Mouse (Mus musculus): ENCODE results near the gene Scube1. TPM values are rescaled to one million over a fixed set of nuclear protein-coding genes. Genes with fewer than 3 reads are reported as not detected.

The Scube1 gene
- total and polyA plus RNA-seq, 3 experiments = not detected

DNA sequence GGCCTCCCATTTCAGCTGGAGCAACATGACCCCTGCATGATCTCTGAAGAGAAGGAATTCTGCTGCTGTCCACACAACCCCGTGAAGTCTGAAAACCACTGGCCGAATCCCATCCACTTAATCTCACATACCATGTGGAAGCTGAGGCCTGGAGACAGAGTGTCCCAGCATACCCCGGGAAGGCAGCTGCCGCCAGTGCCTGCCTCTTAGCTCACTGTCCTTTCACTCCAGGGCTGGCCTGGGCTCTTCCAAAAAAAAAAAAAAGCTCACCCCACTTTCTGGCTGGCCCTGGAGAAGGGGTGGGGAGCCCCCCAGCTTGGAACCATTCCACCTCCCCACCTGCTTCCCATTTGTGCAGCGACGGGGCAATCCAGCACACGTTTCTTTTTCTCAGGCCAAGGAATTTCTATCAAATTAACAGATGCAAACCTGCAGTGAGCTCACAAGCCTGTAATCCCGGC is 32.9 kb downstream of the Scube1 start:
- Histone ChIP-seq H3K4me3 (ENCODE audit: control insufficient read depth in 1 of 2, insufficient read depth in 1 of 2, low read depth in 2 of 2, low read length in 2 of 2) (no peak overlapping the region), H3K36me3 (ENCODE audit: control insufficient read depth in 1 of 2, insufficient read depth in 2 of 2, low read length in 2 of 2) (no peaks in the 10 kb centered on the region), H3K9ac (ENCODE audit: control insufficient read depth, low read depth, low read length, poor library complexity, severe bottlenecking) (no peak overlapping the region), H3K27ac (ENCODE audit: control insufficient read depth, low read depth, low read length) (no peak overlapping the region), H3K4me1 (ENCODE audit: control insufficient read depth in 1 of 2, insufficient read depth in 2 of 2, low read length in 2 of 2) (no peaks in the 10 kb centered on the region), H3K27me3 (ENCODE audit: control insufficient read depth in 1 of 2, insufficient read depth in 2 of 2, low read length in 2 of 2) (no peaks in the 10 kb centered on the region), H3K79me2 (ENCODE audit: control insufficient read depth, insufficient read depth, low read length, poor library complexity) (no peaks in the 10 kb centered on the region), H3K9me3 (replicated peaks; ENCODE audit: insufficient read depth, low read length) (no peaks in the 10 kb centered on the region)
- no peak for TF ChIP-seq TBP (IDR thresholded peaks at IDR 0.05; ENCODE audit: low read depth, low read length)
- no peak for TF ChIP-seq MAZ (IDR thresholded peaks at IDR 0.05; ENCODE audit: low read depth, low read length)
- no peak for TF ChIP-seq GATA1 (IDR thresholded peaks at IDR 0.05; ENCODE audit: low read depth, low read length)
- no peak for TF ChIP-seq BHLHE40 (IDR thresholded peaks at IDR 0.05; ENCODE audit: borderline replicate concordance, low read depth, low read length)
- no peak for TF ChIP-seq NELFE (IDR thresholded peaks at IDR 0.05; ENCODE audit: low read depth, low read length)
- TF ChIP-seq MYC (IDR thresholded peaks at IDR 0.05; ENCODE audit: low read depth, low read length) = no peak
- no peak for TF ChIP-seq GABPA (IDR thresholded peaks at IDR 0.05; ENCODE audit: low read depth, low read length)
- no peak for TF ChIP-seq HCFC1 (IDR thresholded peaks at IDR 0.05; ENCODE audit: low read depth, low read length)
- no peak for TF ChIP-seq POLR2A (IDR thresholded peaks at IDR 0.05; ENCODE audit: control insufficient read depth in 1 of 2, insufficient read depth in 1 of 2, low read depth in 1 of 2, low read length in 2 of 2, poor library complexity in 1 of 2)
- TF ChIP-seq TAL1 (IDR thresholded peaks at IDR 0.05; ENCODE audit: low read length) = no peak
- no peak for TF ChIP-seq JUND (IDR thresholded peaks at IDR 0.05; ENCODE audit: low read depth, low read length)
- no peak for TF ChIP-seq ZNF384 (IDR thresholded peaks at IDR 0.05; ENCODE audit: low read depth, low read length)
- no peak for DNase-seq (ENCODE audit: low read depth, low spot score)

DNA sequence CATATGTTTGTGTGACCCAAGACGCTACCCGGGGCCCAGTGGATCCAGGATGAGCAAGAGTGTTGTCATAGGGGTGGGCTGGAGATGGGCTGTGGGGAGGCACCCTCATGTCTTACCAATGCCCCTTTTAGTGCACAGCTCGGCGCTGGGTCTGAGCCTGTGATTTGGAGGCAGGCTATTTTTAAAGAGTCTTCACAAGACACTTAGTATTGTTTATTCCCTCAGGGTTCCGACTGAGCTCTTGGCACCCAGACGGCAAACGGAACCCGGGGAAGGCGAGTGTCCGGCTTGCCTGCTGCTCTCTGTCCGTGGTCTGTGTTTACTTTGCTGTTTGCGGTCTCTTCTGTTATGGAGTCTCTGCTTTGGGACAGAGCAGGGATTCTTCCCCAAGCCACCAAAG is 34.9 kb downstream of the Scube1 start:
- Histone ChIP-seq H3K4me1 (ENCODE audit: control insufficient read depth in 1 of 2, insufficient read depth in 2 of 2, low read length in 2 of 2) (no peaks in the 10 kb centered on the region), H3K27me3 (ENCODE audit: control insufficient read depth in 1 of 2, insufficient read depth in 2 of 2, low read length in 2 of 2) (no peaks in the 10 kb centered on the region), H3K27ac (ENCODE audit: control insufficient read depth, low read depth, low read length) (no peak overlapping the region), H3K9ac (ENCODE audit: control insufficient read depth, low read depth, low read length, poor library complexity, severe bottlenecking) (no peak overlapping the region), H3K79me2 (ENCODE audit: control insufficient read depth, insufficient read depth, low read length, poor library complexity) (no peaks in the 10 kb centered on the region), H3K36me3 (ENCODE audit: control insufficient read depth in 1 of 2, insufficient read depth in 2 of 2, low read length in 2 of 2) (no peaks in the 10 kb centered on the region), H3K9me3 (replicated peaks; ENCODE audit: insufficient read depth, low read length) (no peaks in the 10 kb centered on the region), H3K4me3 (ENCODE audit: control insufficient read depth in 1 of 2, insufficient read depth in 1 of 2, low read depth in 2 of 2, low read length in 2 of 2) (no peak overlapping the region)
- no peak for DNase-seq (ENCODE audit: low read depth, low spot score)
- TF ChIP-seq POLR2AphosphoS5 (IDR thresholded peaks at IDR 0.05; ENCODE audit: borderline replicate concordance, low read depth, low read length) (no peak), MYC (IDR thresholded peaks at IDR 0.05; ENCODE audit: low read depth, low read length) (no peak), GATA1 (IDR thresholded peaks at IDR 0.05; ENCODE audit: low read depth, low read length) (no peak), MAX (IDR thresholded peaks at IDR 0.05; ENCODE audit: low read length) (no peak), CHD2 (IDR thresholded peaks at IDR 0.05; ENCODE audit: low read length) (no peak), ZMIZ1 (IDR thresholded peaks at IDR 0.05; ENCODE audit: low read depth, low read length) (no peak), SIN3A (IDR thresholded peaks at IDR 0.05; ENCODE audit: low read length) (no peak), GABPA (IDR thresholded peaks at IDR 0.05; ENCODE audit: low read depth, low read length) (no peak), RCOR1 (IDR thresholded peaks at IDR 0.05; ENCODE audit: low read depth, low read length) (no peak), TBP (IDR thresholded peaks at IDR 0.05; ENCODE audit: low read depth, low read length) (no peak)
